Mouse (Mus musculus) hindbrain, embryonic 11.5 days (tissue): ENCODE results near the gene Ovol1. TPM values are rescaled to one million over a fixed set of nuclear protein-coding genes. Genes with fewer than 3 reads are reported as not detected.

Source experiments
- ATAC-seq: fragments of 200-750 bp; cut with Nextera tagmentation; 2 replicates; pipeline ENCODE4 v1.8.0; 2017; ENCODE audit warnings: mild to moderate bottlenecking, moderate TSS enrichment, moderate library complexity; ENCODE audit not compliant: low FRiP score
- DNase-seq: peaks from one replicate; pipeline ENCODE4 v3.0.0-alpha.2; 2015; ENCODE audit warnings: low spot score
- H3K27ac ChIP-seq: fragments of 300-500 bp; sonication (generic); 2 replicates; pipeline ENCODE4 v1.5.1; 2014; ENCODE audit warnings: mild to moderate bottlenecking, low read depth, low read length
- H3K27me3 ChIP-seq: fragments of 300-500 bp; sonication (generic); 2 replicates; pipeline ENCODE4 v1.6.1; 2014; ENCODE audit warnings: mild to moderate bottlenecking, low read length, moderate library complexity, mixed read lengths; ENCODE audit not compliant: control insufficient read depth, insufficient read depth
- H3K36me3 ChIP-seq: fragments of 300-500 bp; sonication (generic); 2 replicates; pipeline ENCODE4 v1.6.1; 2014; ENCODE audit warnings: mild to moderate bottlenecking, low read length, moderate library complexity, mixed read lengths; ENCODE audit not compliant: control insufficient read depth, insufficient read depth
- H3K4me1 ChIP-seq: fragments of 300-500 bp; sonication (generic); replicated peaks from 2 replicates; pipeline ENCODE4 v1.6.1; 2014; ENCODE audit warnings: low read length, mixed read lengths; ENCODE audit not compliant: control insufficient read depth, insufficient read depth
- H3K4me2 ChIP-seq: fragments of 300-500 bp; sonication (generic); replicated peaks from 2 replicates; pipeline ENCODE4 v1.6.1; 2014; ENCODE audit warnings: mild to moderate bottlenecking, low read depth, low read length
- H3K4me3 ChIP-seq: fragments of 300-500 bp; sonication (generic); 2 replicates; pipeline ENCODE4 v1.5.1; 2014; ENCODE audit warnings: low read depth, low read length
- H3K9ac ChIP-seq: fragments of 300-500 bp; sonication (generic); 2 replicates; pipeline ENCODE4 v1.6.1; 2014; ENCODE audit warnings: low read depth, low read length
- H3K9me3 ChIP-seq: fragments of 300-500 bp; sonication (generic); 2 replicates; pipeline ENCODE4 v1.6.1; 2016; ENCODE audit warnings: low read length; ENCODE audit not compliant: control insufficient read depth
- WGBS: fragments of 180-500 bp; shearing (Covaris S2); extraction: QIAGEN DNeasy Blood & Tissue Kit; methylation state at CpG from one replicate; pipeline ENCODE4 v1.1.7; 2014; 5-methylcytosine and 5-hydroxymethylcytosine counted together
- polyA plus RNA-seq: library from polyadenylated mRNA; unstranded; fragments of >200 nt; fragmentation: Nextera tagmentation; extraction: Ambion mirVana; gene quantifications from 2 replicates; pipeline ENCODE4 v1.2.1, GENCODE M21; 2014

Gene Ovol1
- polyA plus RNA-seq, 1 experiment from 2014 or later = 0.52 TPM

DNA sequence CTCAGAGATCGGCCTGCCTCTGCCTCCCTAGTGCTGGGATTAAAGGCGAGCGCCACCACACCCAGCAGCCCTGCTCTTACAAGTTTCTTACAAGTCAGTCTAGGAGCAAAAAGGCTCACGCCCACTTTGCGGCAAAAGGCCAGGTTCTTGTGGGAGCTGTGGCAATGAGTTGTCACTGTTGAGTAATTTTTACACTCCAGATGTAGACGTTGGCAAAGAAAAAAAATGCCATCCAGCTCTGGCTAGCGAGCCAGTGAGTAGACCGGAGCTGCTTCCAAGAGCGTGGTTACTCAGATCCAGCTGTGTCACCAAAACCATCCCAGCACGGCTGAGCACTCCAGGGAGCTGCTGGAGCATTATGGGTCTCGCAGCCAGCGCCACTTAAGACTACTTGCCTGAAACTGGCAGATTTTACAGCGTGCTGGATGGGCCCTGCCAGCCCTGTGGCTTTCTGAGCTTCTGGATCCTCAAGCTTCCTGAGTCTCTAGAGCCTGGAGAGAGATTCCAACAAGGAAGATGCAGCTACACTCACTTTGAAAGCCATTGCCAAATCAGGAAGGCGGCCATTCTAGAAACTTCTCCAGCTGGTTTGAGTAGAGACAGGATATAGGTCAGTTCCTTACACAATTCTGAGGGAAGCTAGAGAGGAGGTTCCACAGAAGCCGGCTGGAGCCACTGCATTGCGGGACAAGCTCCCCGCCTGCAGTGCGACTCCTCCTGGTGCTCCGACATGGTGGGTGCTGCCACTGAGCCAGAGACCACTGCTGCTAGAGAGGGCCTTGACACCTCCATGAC is 12.1 kb upstream of the Ovol1 start:
- ATAC-seq (no peak), DNase-seq (no peak)
- WGBS = 81% methylated on average over 19 of the region's 19 CpGs
- Histone ChIP-seq H3K27me3 (no peaks in the 10 kb centered on the region), H3K4me3 (no peak overlapping the region), H3K27ac (no peak overlapping the region), H3K9ac (no peak overlapping the region), H3K36me3 (no peaks in the 10 kb centered on the region), H3K9me3 (no peaks in the 10 kb centered on the region), H3K4me1 (peaks cover 2% of the 10 kb centered on the region), H3K4me2 (no peak overlapping the region)

GRCm38 (mm10) chr19:5571831-5572230 is 11.4 kb upstream of the Ovol1 start:
- Histone ChIP-seq H3K9ac (no peak overlapping the region), H3K27me3 (no peaks in the 10 kb centered on the region; the same call in none of the 2 replicates), H3K36me3 (no peaks in the 10 kb centered on the region), H3K4me1 (peaks cover 2% of the 10 kb centered on the region), H3K9me3 (no peaks in the 10 kb centered on the region), H3K4me2 (no peak overlapping the region), H3K27ac (no peak overlapping the region), H3K4me3 (no peak overlapping the region)
- ATAC-seq (no peak), DNase-seq (no peak)
- WGBS = 72% methylated on average over 5 of the region's 5 CpGs

DNA sequence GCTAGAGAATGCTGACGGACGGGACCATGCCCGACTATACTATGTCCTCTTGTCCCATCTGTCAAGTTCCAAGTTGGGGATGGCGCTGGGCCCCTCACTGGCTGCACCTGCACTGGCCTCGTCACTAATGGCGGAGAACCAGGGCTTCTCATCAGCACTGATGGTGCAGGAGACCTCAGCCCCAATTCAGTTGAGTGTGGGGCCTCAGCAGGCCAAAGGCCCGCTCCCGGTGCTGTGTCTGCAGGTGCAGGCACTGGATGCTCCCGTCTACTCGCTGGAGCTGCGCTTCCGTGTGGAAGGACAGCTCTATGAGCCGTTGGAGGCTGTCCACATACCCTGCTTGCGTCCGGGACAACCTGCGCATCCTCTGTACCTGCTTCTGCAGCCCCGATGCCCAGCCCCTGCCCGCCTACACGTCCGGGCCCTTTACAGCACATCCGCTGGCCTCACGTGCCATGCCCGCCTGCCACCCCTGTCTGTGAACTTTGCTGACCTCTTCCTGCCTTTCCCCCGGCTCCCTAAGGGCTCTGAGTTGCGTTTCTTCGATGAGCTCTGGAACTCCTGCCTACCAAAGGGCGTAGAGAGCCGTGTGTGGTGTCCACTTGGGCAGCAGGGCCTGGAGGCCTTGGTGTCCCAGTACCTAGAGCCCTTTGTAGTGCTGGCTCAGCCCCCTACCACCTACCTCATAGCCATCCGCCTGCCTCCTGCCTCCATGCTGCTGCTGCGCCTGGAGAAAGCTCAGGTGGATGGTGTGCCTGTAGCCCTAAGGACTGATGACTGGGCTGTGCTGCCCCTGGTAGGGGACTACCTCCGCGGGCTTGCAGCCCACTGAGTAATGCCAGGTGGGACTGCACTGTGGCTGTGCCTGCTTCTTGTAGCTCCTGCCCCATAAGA is 10.2 kb upstream of the Ovol1 start:
- Histone ChIP-seq H3K4me2 (no peak overlapping the region), H3K4me1 (peaks cover 2% of the 10 kb centered on the region), H3K4me3 (no peak overlapping the region), H3K9ac (no peak overlapping the region), H3K27ac (no peak overlapping the region), H3K9me3 (no peaks in the 10 kb centered on the region), H3K27me3 (peaks cover 10% of the 10 kb centered on the region), H3K36me3 (no peaks in the 10 kb centered on the region)
- no peak for ATAC-seq
- DNase-seq = no peak
- WGBS = 88% methylated on average over 32 of the region's 32 CpGs

DNA sequence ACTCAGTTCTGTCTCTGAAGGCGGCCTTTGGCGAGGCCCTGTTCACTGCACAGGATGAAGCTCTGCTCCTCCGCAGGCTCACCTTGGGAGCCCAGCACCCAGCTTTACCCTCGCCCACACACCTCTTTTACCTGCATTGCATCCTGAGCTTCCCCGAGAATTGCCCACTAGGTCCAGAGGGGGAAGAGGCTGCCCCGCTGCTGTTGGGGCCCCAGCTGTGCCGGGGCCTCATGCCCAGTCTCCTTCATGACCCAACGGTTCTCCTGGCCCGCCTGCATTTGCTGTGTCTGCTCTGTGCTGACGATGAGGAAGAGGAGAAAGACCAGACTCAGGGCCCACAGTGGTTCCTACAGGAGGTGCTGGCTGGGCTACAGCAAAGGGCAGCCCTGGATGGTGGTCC is 9.1 kb upstream of the Ovol1 start:
- Histone ChIP-seq H3K4me1 (peaks cover 2% of the 10 kb centered on the region), H3K4me3 (no peak overlapping the region), H3K27ac (no peak overlapping the region), H3K27me3 (peaks cover 14% of the 10 kb centered on the region), H3K4me2 (no peak overlapping the region), H3K36me3 (no peaks in the 10 kb centered on the region), H3K9me3 (no peaks in the 10 kb centered on the region), H3K9ac (no peak overlapping the region)
- no peak for DNase-seq
- no peak for ATAC-seq
- WGBS = 96% methylated on average over 9 of the region's 10 CpGs

GRCm38 (mm10) chr19:5568470-5569140 is 8.2 kb upstream of the Ovol1 start:
- H3K9me3 ChIP-seq = no peaks in the 10 kb centered on the region
- peak overlapping the region; percentile 64 for H3K4me3 ChIP-seq
- ATAC-seq (peak; percentile 30), DNase-seq (peak; percentile 94)
- peak overlapping the region; percentile 83; the same call in 1 of the 2 replicates for H3K9ac ChIP-seq
- peaks cover 2% of the 10 kb centered on the region for H3K4me1 ChIP-seq
- 10% methylated on average over 27 of the region's 27 CpGs for WGBS
- H3K4me2 ChIP-seq = peak overlapping the region; percentile 80
- H3K27ac ChIP-seq = no peak overlapping the region
- no peaks in the 10 kb centered on the region for H3K36me3 ChIP-seq
- peaks cover 19% of the 10 kb centered on the region for H3K27me3 ChIP-seq

GRCm38 (mm10) chr19:5567534-5568469 is 7.4 kb upstream of the Ovol1 start, which contains the start of gene Ap5b1:
TSS of gene Ap5b1 (plus strand) at chr19:5568025.
- H3K4me1 ChIP-seq = peaks cover 2% of the 10 kb centered on the region
- ATAC-seq (peak; percentile 83), DNase-seq (peak; percentile 93)
- WGBS = under 1% methylated on average over 69 of the region's 102 CpGs
- H3K27me3 ChIP-seq = peaks cover 24% of the 10 kb centered on the region
- H3K4me3 ChIP-seq = peak within 1 kb of the TSS; percentile 64
- no peaks in the 10 kb centered on the region for H3K9me3 ChIP-seq
- H3K27ac ChIP-seq = peak within 1 kb of the TSS; percentile 78
- H3K9ac ChIP-seq = peak within 1 kb of the TSS; percentile 83
- peak within 1 kb of the TSS; percentile 80 for H3K4me2 ChIP-seq
- no peaks in the 10 kb centered on the region for H3K36me3 ChIP-seq

DNA sequence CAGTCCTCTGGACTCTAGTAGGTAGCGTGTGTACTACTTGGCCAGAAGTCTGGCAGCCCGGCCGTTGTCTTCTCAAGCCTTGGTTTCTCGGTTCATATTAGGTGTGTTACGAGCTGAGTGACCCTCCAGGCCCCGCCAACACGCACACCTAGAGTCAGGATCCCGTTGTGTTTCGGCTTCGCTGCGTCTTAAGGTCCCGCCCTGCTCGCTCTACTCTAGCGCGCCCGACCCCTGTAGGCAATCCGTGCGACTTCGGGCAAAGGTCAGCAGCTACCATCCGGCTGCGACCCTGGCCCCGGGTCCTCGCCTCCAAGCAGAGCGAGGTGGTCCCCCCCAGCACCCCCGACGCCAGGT is 6.7 kb upstream of the Ovol1 start:
- Histone ChIP-seq H3K27ac (peak overlapping the region; percentile 78), H3K4me1 (peaks cover 2% of the 10 kb centered on the region), H3K27me3 (peaks cover 30% of the 10 kb centered on the region), H3K4me2 (peak overlapping the region; percentile 80), H3K4me3 (peak overlapping the region; percentile 64), H3K36me3 (no peaks in the 10 kb centered on the region), H3K9me3 (no peaks in the 10 kb centered on the region), H3K9ac (peak overlapping the region; percentile 83)
- ATAC-seq (peak; percentile 41), DNase-seq (no peak)
- WGBS = 4% methylated on average over 25 of the region's 26 CpGs

- Histone ChIP-seq H3K9ac (no peak overlapping the region), H3K9me3 (no peaks in the 10 kb centered on the region), H3K4me2 (no peak overlapping the region), H3K36me3 (no peaks in the 10 kb centered on the region), H3K27me3 (peaks cover 38% of the 10 kb centered on the region), H3K4me3 (no peak overlapping the region; the same call in 1 of the 2 replicates), H3K4me1 (peaks cover 2% of the 10 kb centered on the region), H3K27ac (no peak overlapping the region)
- DNase-seq (no peak), ATAC-seq (no peak)
- WGBS = 59% methylated on average over 5 of the region's 5 CpGs
Measured at GRCm38 (mm10) chr19:5566316-5566715, 5.9 kb upstream of the Ovol1 start.
